Mouse (Mus musculus): Measurements from ENCODE around the gene Rassf5.

- TF ChIP-seq POLR2A (IDR thresholded peaks at IDR 0.05; ENCODE audit: insufficient read length, low read depth) = no peak
- no peak for TF ChIP-seq E2F4 (IDR thresholded peaks at IDR 0.05; ENCODE audit: insufficient read depth)
- TF ChIP-seq POLR2AphosphoS2 (IDR thresholded peaks at IDR 0.05; ENCODE audit: insufficient read length, low read depth) = no peak
- no peak for TF ChIP-seq USF1 (IDR thresholded peaks at IDR 0.05; ENCODE audit: low read depth)
- no peak for TF ChIP-seq MYOG (IDR thresholded peaks at IDR 0.05; ENCODE audit: control insufficient read depth in 1 of 3, insufficient read depth in 1 of 3, insufficient read length in 2 of 3, low read depth in 2 of 3)
- TF ChIP-seq TCF12 (IDR thresholded peaks at IDR 0.05; ENCODE audit: insufficient read depth, poor library complexity, severe bottlenecking) = no peak
Measured at GRCm38 (mm10) chr1:131260309-131260656, 15.2 kb upstream of the Rassf5 start.
